Mouse (Mus musculus) lung, postnatal 0 days (tissue): ENCODE measurements around the gene Pdzrn3.

Source experiments
- CTCF ChIP-seq: IDR thresholded peaks from 2 replicates; pipeline ENCODE4 v1.5.1; 2016; ENCODE audit warnings: antibody characterized with exemption, mild to moderate bottlenecking
- EP300 ChIP-seq: IDR thresholded peaks from 2 replicates; pipeline ENCODE4 v1.6.1; 2016; ENCODE audit warnings: antibody characterized with exemption, mild to moderate bottlenecking, control low read depth

GRCm38 (mm10) chr6:101213066-101213465 lies 164.6 kb downstream of the Pdzrn3 start:
- TF ChIP-seq EP300 (no peak), CTCF (no peak)
